Mouse (Mus musculus) neural tube, embryonic 13.5 days (tissue): Measurements from ENCODE around the gene Apod. TPM values are rescaled to one million over a fixed set of nuclear protein-coding genes. Genes with fewer than 3 reads are reported as not detected.
"Not testable (repeated sequence)": the region's sequence is repeated elsewhere in the genome, so short reads cannot be mapped to it uniquely, and the experiment has no call there.

Source experiments
- ATAC-seq: fragments of 200-750 bp; cut with Nextera tagmentation; 2 replicates; pipeline ENCODE4 v1.8.0; 2017; ENCODE audit warnings: low read depth, mild to moderate bottlenecking, moderate TSS enrichment, moderate library complexity
- H3K27ac ChIP-seq: fragments of 300-500 bp; sonication (generic); replicated peaks from 2 replicates; pipeline ENCODE4 v1.5.1; 2015; ENCODE audit warnings: moderate library complexity, mild to moderate bottlenecking, inconsistent platforms
- H3K27me3 ChIP-seq: fragments of 300-500 bp; sonication (generic); 2 replicates; pipeline ENCODE4 v1.6.1; 2015; ENCODE audit warnings: mild to moderate bottlenecking, inconsistent platforms
- H3K36me3 ChIP-seq: fragments of 300-500 bp; sonication (generic); 2 replicates; pipeline ENCODE4 v1.6.1; 2015; ENCODE audit warnings: mild to moderate bottlenecking, inconsistent platforms
- H3K4me1 ChIP-seq: fragments of 300-500 bp; sonication (generic); replicated peaks from 2 replicates; pipeline ENCODE4 v1.6.1; 2015; ENCODE audit warnings: inconsistent platforms
- H3K4me2 ChIP-seq: fragments of 300-500 bp; sonication (generic); 2 replicates; pipeline ENCODE4 v1.6.1; 2015; ENCODE audit warnings: inconsistent platforms, mild to moderate bottlenecking, moderate library complexity
- H3K4me3 ChIP-seq: fragments of 300-500 bp; sonication (generic); 2 replicates; pipeline ENCODE4 v1.5.1; 2015; ENCODE audit warnings: mild to moderate bottlenecking, inconsistent platforms
- H3K9ac ChIP-seq: fragments of 300-500 bp; sonication (generic); 2 replicates; pipeline ENCODE4 v1.6.1; 2015; ENCODE audit warnings: moderate library complexity, mild to moderate bottlenecking, inconsistent platforms
- H3K9me3 ChIP-seq: fragments of 300-500 bp; sonication (generic); 2 replicates; pipeline ENCODE4 v1.6.1; 2016; ENCODE audit warnings: inconsistent platforms
- WGBS: fragments of 180-500 bp; shearing (Covaris S2); methylation state at CpG from one replicate; pipeline ENCODE4 v1.1.7; 2015; 5-methylcytosine and 5-hydroxymethylcytosine counted together
- polyA plus RNA-seq: library from polyadenylated mRNA; unstranded; fragments of >200 nt; fragmentation: Nextera tagmentation; extraction: Ambion mirVana; gene quantifications from 2 replicates; pipeline ENCODE4 v1.2.1, GENCODE M21; 2015

Apod gene
- polyA plus RNA-seq, 1 experiment from 2014 or later = 60.2 TPM

DNA sequence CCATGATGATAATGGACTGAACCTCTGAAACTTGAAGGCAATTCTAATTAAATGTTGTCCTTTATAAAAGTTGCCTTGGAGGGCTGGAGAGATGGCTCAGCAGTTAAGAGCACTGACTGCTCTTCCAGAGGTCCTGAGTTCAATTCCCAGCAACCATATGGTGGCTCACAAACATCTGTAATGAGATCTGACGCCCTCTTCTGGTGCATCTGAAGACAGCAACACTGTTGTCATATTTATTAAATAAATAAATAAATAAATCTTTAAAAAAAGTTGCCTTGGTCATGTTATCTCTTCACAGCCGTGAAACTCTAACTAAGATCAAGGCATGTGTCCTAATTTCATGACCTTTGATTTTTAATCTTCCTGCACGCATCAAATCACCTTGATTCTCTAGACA, 5.1 kb upstream of the Apod start:
- H3K4me2 ChIP-seq, H3K27me3 ChIP-seq, H3K27ac ChIP-seq, H3K9ac ChIP-seq, ATAC-seq, H3K9me3 ChIP-seq, H3K4me3 ChIP-seq, H3K36me3 ChIP-seq: not testable (repeated sequence)
- WGBS = 83% methylated on average over 3 of the region's 3 CpGs
- peaks cover 14% of the 10 kb centered on the region for H3K4me1 ChIP-seq

DNA sequence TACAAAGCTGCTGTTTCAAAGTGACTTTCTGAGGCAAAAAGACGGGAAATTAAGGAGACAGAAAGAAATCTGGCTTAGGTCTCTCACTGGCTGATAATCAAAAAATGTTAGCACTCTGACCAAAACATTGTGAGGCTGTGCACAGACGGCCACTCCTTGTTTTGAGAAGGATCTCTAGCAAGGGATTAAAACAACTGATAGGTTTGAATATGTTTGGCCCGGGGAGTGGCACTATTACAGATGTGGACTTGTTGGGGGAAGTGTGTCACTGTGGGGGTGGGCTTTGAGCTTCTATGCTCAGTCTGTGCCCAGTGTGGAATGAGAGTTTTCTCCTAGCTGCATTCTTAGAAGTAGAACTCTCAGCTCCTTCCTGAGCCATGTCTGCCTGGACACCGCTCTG, 4.7 kb upstream of the Apod start:
- Histone ChIP-seq H3K27ac (no peak overlapping the region), H3K4me1 (peaks cover 17% of the 10 kb centered on the region), H3K36me3 (no peaks in the 10 kb centered on the region), H3K9ac (no peak overlapping the region), H3K4me3 (no peak overlapping the region), H3K9me3 (no peaks in the 10 kb centered on the region), H3K27me3 (no peaks in the 10 kb centered on the region), H3K4me2 (no peak overlapping the region)
- no peak for ATAC-seq
- 80% methylated on average over 4 of the region's 4 CpGs for WGBS

GRCm38 (mm10) chr16:31318418-31318817, 3.8 kb upstream of the Apod start:
- Histone ChIP-seq H3K27me3 (no peaks in the 10 kb centered on the region), H3K9me3 (no peaks in the 10 kb centered on the region), H3K4me1 (peaks cover 20% of the 10 kb centered on the region), H3K4me3 (no peak overlapping the region), H3K4me2 (no peak overlapping the region), H3K36me3 (no peaks in the 10 kb centered on the region), H3K9ac (no peak overlapping the region), H3K27ac (no peak overlapping the region)
- ATAC-seq = no peak
- WGBS = 55% methylated on average over 2 of the region's 2 CpGs

DNA sequence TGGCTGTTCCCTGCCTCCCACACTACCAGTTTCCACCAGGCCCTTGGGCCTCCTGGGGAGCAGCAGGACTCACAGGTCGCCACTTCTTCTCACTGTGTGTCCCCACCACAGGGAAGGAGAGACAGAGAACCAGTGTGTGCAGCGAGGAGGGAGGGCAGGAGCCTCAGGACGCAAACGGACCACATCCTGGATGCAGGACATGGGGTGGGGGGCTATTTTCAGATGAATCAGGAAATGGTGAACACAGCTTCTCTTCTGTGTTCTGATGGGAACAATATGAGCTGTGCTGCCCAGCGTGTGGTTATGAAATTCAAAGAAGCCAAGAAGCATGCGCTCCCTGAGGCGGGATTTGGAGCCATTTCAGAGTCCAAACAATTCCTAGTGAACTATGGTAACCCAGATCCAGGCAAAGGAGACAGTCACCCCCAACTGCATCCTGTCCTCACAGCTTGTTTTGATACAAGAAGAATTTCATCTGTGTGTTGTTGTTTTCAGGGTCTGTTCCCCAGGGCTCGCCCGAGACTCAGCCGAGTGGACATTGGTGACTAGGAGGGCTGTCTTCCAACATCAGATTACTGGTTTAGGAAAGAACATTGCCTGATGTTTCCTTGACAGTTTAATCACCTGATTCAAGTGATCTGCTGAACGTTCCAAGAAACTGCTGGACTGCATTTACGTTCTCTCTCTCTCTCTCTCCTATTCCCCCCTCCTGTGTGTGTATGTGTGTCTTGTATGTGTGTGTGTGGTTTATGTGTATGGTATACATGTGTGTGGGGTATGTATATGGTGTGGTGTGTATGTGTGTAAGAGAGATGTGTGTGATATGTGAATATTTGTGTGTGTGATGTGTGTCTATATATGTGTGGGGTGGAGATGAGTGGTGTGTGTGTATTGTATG, 1.9 kb upstream of the Apod start:
- ATAC-seq, H3K9ac ChIP-seq, H3K27me3 ChIP-seq, H3K36me3 ChIP-seq, H3K9me3 ChIP-seq, H3K4me3 ChIP-seq, H3K4me2 ChIP-seq: not testable (repeated sequence)
- 0 out of 2 replicates have a peak overlapping the region, but pooled peaks have one; percentile 42 for H3K27ac ChIP-seq
- H3K4me1 ChIP-seq = peaks cover 21% of the 10 kb centered on the region
- WGBS = 66% methylated on average over 12 of the region's 12 CpGs

DNA sequence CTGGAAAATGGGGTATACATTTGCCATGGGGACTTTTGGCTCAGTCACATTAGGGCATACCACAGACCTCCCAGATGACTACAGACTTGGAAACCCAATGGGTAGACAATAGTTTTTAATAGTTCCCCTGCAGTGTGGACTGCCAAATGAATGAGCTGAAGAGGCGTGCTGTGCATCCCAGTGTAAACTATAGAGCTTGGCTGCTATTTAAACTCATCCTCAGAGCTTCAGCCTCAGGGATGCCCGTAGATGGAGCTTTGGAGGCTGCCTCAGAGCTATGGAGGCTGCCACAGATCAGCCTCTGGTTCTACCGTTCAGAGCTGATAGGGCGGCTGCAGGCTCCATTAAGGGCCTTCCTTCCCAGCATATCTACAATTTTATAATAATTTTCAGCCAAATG, 686 bp upstream of the Apod start:
- H3K9me3 ChIP-seq = no peaks in the 10 kb centered on the region
- peak overlapping the region; percentile 42; the same call in 1 of the 2 replicates for H3K27ac ChIP-seq
- H3K36me3 ChIP-seq = no peaks in the 10 kb centered on the region
- ATAC-seq = no peak
- H3K27me3 ChIP-seq = no peaks in the 10 kb centered on the region
- no peak overlapping the region for H3K4me3 ChIP-seq
- WGBS = 59% methylated on average over 4 of the region's 4 CpGs
- H3K9ac ChIP-seq = no peak overlapping the region
- H3K4me1 ChIP-seq = peaks cover 22% of the 10 kb centered on the region
- H3K4me2 ChIP-seq = no peak overlapping the region

DNA sequence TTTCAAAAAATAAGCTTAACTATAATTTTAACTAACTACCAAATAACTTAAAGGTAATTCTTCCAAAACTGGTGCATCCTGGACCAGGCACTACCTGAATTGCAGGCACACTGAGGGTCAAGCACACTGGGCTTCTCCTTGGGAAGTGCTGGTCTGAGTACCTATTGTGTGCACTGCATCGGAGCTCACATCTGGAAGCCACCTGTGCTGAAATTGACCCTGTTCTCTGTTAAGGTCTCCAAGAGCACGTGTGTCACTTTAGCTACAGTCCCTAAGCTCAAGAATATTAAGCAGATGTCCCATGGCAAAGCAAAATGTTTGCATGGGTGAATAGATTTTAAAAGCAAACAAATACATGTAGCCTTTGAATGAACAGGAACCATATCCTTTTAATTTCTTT, 997 bp downstream of the Apod start:
- Histone ChIP-seq H3K4me3 (no peak overlapping the region), H3K4me2 (no peak overlapping the region)

DNA sequence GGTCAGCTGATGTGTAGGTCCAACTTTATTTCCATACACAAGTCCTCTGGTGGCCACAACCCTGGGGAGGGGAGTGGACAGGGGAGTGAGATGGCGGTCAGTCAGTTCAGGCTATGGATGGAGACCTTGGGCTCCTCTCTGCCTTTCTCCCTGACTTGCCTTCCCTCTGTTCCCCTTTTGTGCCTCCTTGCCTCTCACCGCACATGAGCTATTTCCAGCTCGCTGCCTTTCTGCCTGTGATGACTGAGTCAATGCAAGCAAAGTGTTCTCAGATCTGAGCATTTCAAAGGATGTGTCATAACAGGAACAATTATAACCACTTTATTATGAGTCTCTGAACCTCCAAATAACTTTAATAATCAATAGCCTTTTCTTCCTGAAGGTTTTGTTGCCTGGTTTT, 2.3 kb downstream of the Apod start:
- Histone ChIP-seq H3K4me1 (peaks cover 22% of the 10 kb centered on the region), H3K27ac (no peak overlapping the region), H3K36me3 (no peaks in the 10 kb centered on the region), H3K4me2 (no peak overlapping the region), H3K9me3 (no peaks in the 10 kb centered on the region), H3K4me3 (no peak overlapping the region), H3K9ac (no peak overlapping the region), H3K27me3 (no peaks in the 10 kb centered on the region)
- ATAC-seq = no peak
- WGBS = 75% methylated on average over 3 of the region's 3 CpGs

More for the DNA sequence above, 997 bp downstream of the Apod start:
- H3K9ac ChIP-seq = no peak overlapping the region
- ATAC-seq = no peak
- no peaks in the 10 kb centered on the region for H3K9me3 ChIP-seq
- no peak overlapping the region for H3K27ac ChIP-seq
- no peaks in the 10 kb centered on the region for H3K27me3 ChIP-seq
- H3K36me3 ChIP-seq = no peaks in the 10 kb centered on the region
- 64% methylated on average over 2 of the region's 2 CpGs for WGBS
- H3K4me1 ChIP-seq = peaks cover 22% of the 10 kb centered on the region

DNA sequence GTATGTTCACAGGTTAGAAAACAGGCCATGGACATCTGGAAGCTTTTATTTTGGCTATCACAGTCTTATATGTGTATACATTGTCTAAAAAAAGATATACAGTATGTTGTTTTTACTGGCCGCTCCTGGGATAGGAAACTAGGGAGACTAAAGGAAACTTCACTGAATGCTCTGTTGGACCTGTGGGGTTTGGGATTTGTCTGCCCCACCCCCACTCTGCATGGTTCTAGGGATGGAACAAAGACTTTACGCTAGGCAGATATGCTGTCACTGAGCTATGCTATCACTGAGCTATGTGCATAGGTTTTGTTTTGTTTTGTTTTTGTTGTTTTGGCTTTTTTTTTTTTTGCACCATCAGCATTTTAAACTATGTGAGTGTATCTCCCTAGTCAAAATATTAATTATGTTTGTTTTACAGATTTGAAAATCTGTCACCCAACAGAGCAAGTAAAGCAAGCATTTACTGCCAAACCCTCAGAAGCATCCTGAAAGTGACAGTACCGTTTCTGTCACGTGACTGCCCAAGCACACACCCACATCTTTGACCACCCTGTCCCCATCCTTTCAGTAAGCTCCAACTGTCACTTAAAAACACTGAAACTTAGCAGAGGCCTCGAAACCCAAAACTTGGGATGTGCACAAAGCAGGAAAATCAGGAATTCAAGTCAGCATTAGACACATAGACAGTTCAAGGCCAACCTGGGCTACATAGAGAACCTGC, 9.2 kb downstream of the Apod start:
- Histone ChIP-seq H3K9ac (no peak overlapping the region), H3K27me3 (no peaks in the 10 kb centered on the region), H3K36me3 (no peaks in the 10 kb centered on the region), H3K9me3 (no peaks in the 10 kb centered on the region), H3K27ac (no peak overlapping the region), H3K4me2 (no peak overlapping the region), H3K4me1 (peaks cover 15% of the 10 kb centered on the region), H3K4me3 (no peak overlapping the region)
- WGBS = 75% methylated on average over 5 of the region's 5 CpGs
- no peak for ATAC-seq

- no peaks in the 10 kb centered on the region for H3K27me3 ChIP-seq
- no peak overlapping the region for H3K9ac ChIP-seq
- no peak for ATAC-seq
- H3K4me2 ChIP-seq = no peak overlapping the region
- peaks cover 33% of the 10 kb centered on the region for H3K4me1 ChIP-seq
- peak overlapping the region; percentile 28; the same call in 1 of the 2 replicates for H3K27ac ChIP-seq
- no peaks in the 10 kb centered on the region for H3K9me3 ChIP-seq
- WGBS = 63% methylated on average over 10 of the region's 10 CpGs
- no peak overlapping the region for H3K4me3 ChIP-seq
- no peaks in the 10 kb centered on the region for H3K36me3 ChIP-seq
Measured at GRCm38 (mm10) chr16:31303276-31303675, 11.3 kb downstream of the Apod start.

GRCm38 (mm10) chr16:31300883-31301532, 13.6 kb downstream of the Apod start:
- ATAC-seq = no peak
- Histone ChIP-seq H3K27me3 (no peaks in the 10 kb centered on the region), H3K4me1 (peaks cover 33% of the 10 kb centered on the region), H3K4me3 (no peak overlapping the region), H3K4me2 (no peak overlapping the region), H3K36me3 (no peaks in the 10 kb centered on the region), H3K9me3 (no peaks in the 10 kb centered on the region), H3K27ac (0 out of 2 replicates have a peak overlapping the region, but pooled peaks have one; percentile 18), H3K9ac (no peak overlapping the region)
- WGBS = 74% methylated on average over 6 of the region's 6 CpGs

- peak overlapping the region; percentile 29; the same call in 1 of the 2 replicates for H3K27ac ChIP-seq
- H3K4me1 ChIP-seq = peaks cover 33% of the 10 kb centered on the region
- H3K27me3 ChIP-seq = no peaks in the 10 kb centered on the region
- no peaks in the 10 kb centered on the region for H3K9me3 ChIP-seq
- H3K36me3 ChIP-seq = no peaks in the 10 kb centered on the region
- 26% methylated on average over 7 of the region's 7 CpGs for WGBS
- no peak overlapping the region for H3K9ac ChIP-seq
- no peak overlapping the region for H3K4me2 ChIP-seq
- no peak overlapping the region for H3K4me3 ChIP-seq
- no peak for ATAC-seq
Measured at GRCm38 (mm10) chr16:31300467-31300866, 14.1 kb downstream of the Apod start.

- WGBS = 25% methylated on average over 3 of the region's 3 CpGs
- Histone ChIP-seq H3K4me3 (no peak overlapping the region), H3K27me3 (no peaks in the 10 kb centered on the region), H3K4me2 (no peak overlapping the region), H3K4me1 (peaks cover 33% of the 10 kb centered on the region), H3K27ac (peak overlapping the region; percentile 29), H3K9me3 (no peaks in the 10 kb centered on the region), H3K9ac (no peak overlapping the region), H3K36me3 (no peaks in the 10 kb centered on the region)
- no peak; the same call in 1 of the 2 replicates for ATAC-seq
Measured at GRCm38 (mm10) chr16:31299960-31300353, 14.7 kb downstream of the Apod start.
